Mouse (Mus musculus) ES-E14 (cell line): ENCODE data around the gene Mtor. TPM values are rescaled to one million over a fixed set of nuclear protein-coding genes. Genes with fewer than 3 reads are reported as not detected.

Source experiments
- DNase-seq: peaks from one replicate; pipeline ENCODE4 v3.0.0-alpha.2; 2013; ENCODE audit warnings: low read depth, low spot score
- H3K27ac ChIP-seq: 2 replicates; pipeline ENCODE4 v1.5.1; 2012; ENCODE audit warnings: low read depth, mild to moderate bottlenecking, low read length, moderate library complexity, mixed read lengths; ENCODE audit not compliant: poor library complexity, insufficient read depth, severe bottlenecking
- H3K36me3 ChIP-seq: 2 replicates; pipeline ENCODE4 v1.6.1; 2012; ENCODE audit warnings: mild to moderate bottlenecking, low read length, moderate library complexity, mixed read lengths; ENCODE audit not compliant: control insufficient read depth, poor library complexity, insufficient read depth, severe bottlenecking
- H3K4me1 ChIP-seq, 2 experiments: fragments of 150-350 bp in 1 of 2; sonication (generic) in 1 of 2; 2 replicates each; pipeline ENCODE4 v1.6.1; 2012; ENCODE audit warnings: low read length in 2 of 2, mild to moderate bottlenecking in 1 of 2, mixed read lengths in 1 of 2; ENCODE audit not compliant: control insufficient read depth in 2 of 2, insufficient read depth in 2 of 2, poor library complexity in 1 of 2
- H3K4me3 ChIP-seq, 2 experiments: fragments of 150-350 bp in 1 of 2; sonication (generic) in 1 of 2; 2 replicates each; pipeline ENCODE4 v1.5.1; 2012; ENCODE audit warnings: low read length in 2 of 2, low read depth in 1 of 2, mild to moderate bottlenecking in 1 of 2, mixed read lengths in 1 of 2; ENCODE audit not compliant: insufficient read depth in 1 of 2, poor library complexity in 1 of 2, severe bottlenecking in 1 of 2
- H3K9ac ChIP-seq: 2 replicates; pipeline ENCODE4 v1.6.1; 2012; ENCODE audit warnings: low read depth, mild to moderate bottlenecking, low read length, mixed read lengths; ENCODE audit not compliant: poor library complexity, insufficient read depth, severe bottlenecking
- H3K9me3 ChIP-seq: fragments of 150-350 bp; sonication (generic); 2 replicates; pipeline ENCODE4 v1.6.1; 2012; ENCODE audit warnings: low read depth, mild to moderate bottlenecking, low read length; ENCODE audit not compliant: control insufficient read depth, insufficient read depth
- CHD2 ChIP-seq: IDR thresholded peaks from 2 replicates; pipeline ENCODE4 v1.6.1; 2014; ENCODE audit warnings: mild to moderate bottlenecking, low read depth, low read length, inconsistent platforms
- HCFC1 ChIP-seq: IDR thresholded peaks from 2 replicates; pipeline ENCODE4 v1.6.1; 2012; ENCODE audit warnings: low read length, inconsistent platforms, borderline replicate concordance; ENCODE audit not compliant: insufficient read depth
- MAFK ChIP-seq: IDR thresholded peaks from 2 replicates; pipeline ENCODE4 v1.6.1; 2014; ENCODE audit warnings: mild to moderate bottlenecking, low read depth, low read length, inconsistent platforms; ENCODE audit not compliant: insufficient read depth
- ZC3H11A ChIP-seq: IDR thresholded peaks from 2 replicates; pipeline ENCODE4 v1.6.1; 2012; ENCODE audit warnings: low read depth, mild to moderate bottlenecking, inconsistent platforms, low read length, borderline replicate concordance
- ZNF384 ChIP-seq: IDR thresholded peaks from 2 replicates; pipeline ENCODE4 v1.6.1; 2012; ENCODE audit warnings: low read depth, low read length, inconsistent platforms
- in situ Hi-C, 2 experiments: fragments of 600-800 bp; cut with MboI; formaldehyde crosslinking; loops; one replicate each; pipeline ENCODE4 v1.15.1; 2025; ENCODE audit warnings: low sequenced_read_pairs in 2 of 2, inconsistent platforms in 1 of 2; ENCODE audit not compliant: unreplicated experiment in 2 of 2
- total RNA-seq: library from RNA; depleted of rRNA; stranded (reverse); fragments of 300-350 nt; gene quantifications from 2 replicates; pipeline ENCODE4 v1.2.3, GENCODE M21; 2012

Gene Mtor
- total RNA-seq, 1 experiment, result 37.6 TPM

GRCm38 (mm10) chr4:148460656-148461284, 12.4 kb downstream of the Mtor start:
- H3K4me3 ChIP-seq, result no peak overlapping the region
- no peaks in the 10 kb centered on the region for H3K9me3 ChIP-seq
- no peak overlapping the region for H3K9ac ChIP-seq
- no peak for DNase-seq
- in situ Hi-C loops, result no loop called here
- peaks cover 57% of the 10 kb centered on the region for H3K36me3 ChIP-seq
- TF ChIP-seq ZNF384 (no peak), HCFC1 (no peak), CHD2 (no peak), MAFK (no peak), ZC3H11A (no peak)
- H3K27ac ChIP-seq, result no peak overlapping the region
- H3K4me1 ChIP-seq, result no peaks in the 10 kb centered on the region

GRCm38 (mm10) chr4:148461772-148462171, 13.4 kb downstream of the Mtor start:
- Histone ChIP-seq H3K36me3 (peaks cover 53% of the 10 kb centered on the region), H3K9ac (no peak overlapping the region), H3K27ac (no peak overlapping the region), H3K4me1 (no peaks in the 10 kb centered on the region), H3K4me3 (no peak overlapping the region), H3K9me3 (no peaks in the 10 kb centered on the region)
- TF ChIP-seq CHD2 (no peak), ZNF384 (no peak; the same call in 1 of the 2 replicates), ZC3H11A (no peak), HCFC1 (no peak), MAFK (no peak)
- in situ Hi-C loops, result no loop called here
- no peak for DNase-seq

GRCm38 (mm10) chr4:148462717-148463116, 14.3 kb downstream of the Mtor start:
- Histone ChIP-seq H3K4me1 (peaks cover 0 to 2% of the 10 kb centered on the region in 2 experiments; a peak in 1 of 4 replicates), H3K9me3 (no peaks in the 10 kb centered on the region), H3K27ac (no peak overlapping the region), H3K9ac (no peak overlapping the region), H3K4me3 (no peak overlapping the region), H3K36me3 (peaks cover 56% of the 10 kb centered on the region)
- no peak for TF ChIP-seq ZC3H11A
- no peak for TF ChIP-seq CHD2
- TF ChIP-seq ZNF384, result no peak
- TF ChIP-seq HCFC1, result no peak
- no peak for TF ChIP-seq MAFK
- DNase-seq, result no peak
- in situ Hi-C loops, result no loop called here

- in situ Hi-C loops, result no loop called here
- TF ChIP-seq CHD2 (no peak), HCFC1 (no peak), MAFK (no peak), ZNF384 (no peak)
- no peaks in the 10 kb centered on the region for H3K9me3 ChIP-seq
- H3K36me3 ChIP-seq, result peaks cover 51% of the 10 kb centered on the region
- peaks cover 0 to 5% of the 10 kb centered on the region in 2 experiments; a peak in 1 of 4 replicates for H3K4me1 ChIP-seq
- H3K4me3 ChIP-seq, result no peak overlapping the region
- no peak overlapping the region for H3K27ac ChIP-seq
- DNase-seq, result no peak
- H3K9ac ChIP-seq, result no peak overlapping the region
Observed at GRCm38 (mm10) chr4:148463208-148463960, 15.0 kb downstream of the Mtor start.
